Mouse (Mus musculus) embryonic facial prominence, embryonic 12.5 days (tissue): ENCODE results near the gene Tubgcp2. TPM values are rescaled to one million over a fixed set of nuclear protein-coding genes. Genes with fewer than 3 reads are reported as not detected.

Experiments used
- ATAC-seq: fragments of 200-750 bp; cut with Nextera tagmentation; 2 replicates; pipeline ENCODE4 v1.8.0; 2017; ENCODE audit not compliant: insufficient number of reproducible peaks, insufficient read depth, low FRiP score, low TSS enrichment
- H3K27ac ChIP-seq: fragments of 300-500 bp; sonication (generic); 2 replicates; pipeline ENCODE4 v1.5.1; 2016; ENCODE audit warnings: mild to moderate bottlenecking
- H3K27me3 ChIP-seq: fragments of 300-500 bp; sonication (generic); 2 replicates; pipeline ENCODE4 v1.6.1; 2016; ENCODE audit warnings: mild to moderate bottlenecking, moderate library complexity
- H3K36me3 ChIP-seq: fragments of 300-500 bp; sonication (generic); 2 replicates; pipeline ENCODE4 v1.6.1; 2016; ENCODE audit warnings: mild to moderate bottlenecking
- H3K4me1 ChIP-seq: fragments of 300-500 bp; sonication (generic); 2 replicates; pipeline ENCODE4 v1.6.1; 2016
- H3K4me2 ChIP-seq: fragments of 300-500 bp; sonication (generic); replicated peaks from 2 replicates; pipeline ENCODE4 v1.6.1; 2016; ENCODE audit warnings: mild to moderate bottlenecking, moderate library complexity
- H3K4me3 ChIP-seq: fragments of 300-500 bp; sonication (generic); 2 replicates; pipeline ENCODE4 v1.5.1; 2016; ENCODE audit warnings: mild to moderate bottlenecking
- H3K9ac ChIP-seq: fragments of 300-500 bp; sonication (generic); 2 replicates; pipeline ENCODE4 v1.6.1; 2016; ENCODE audit warnings: mild to moderate bottlenecking, moderate library complexity
- H3K9me3 ChIP-seq: fragments of 300-500 bp; sonication (generic); 2 replicates; pipeline ENCODE4 v1.6.1; 2016; ENCODE audit warnings: mild to moderate bottlenecking, moderate library complexity
- WGBS: fragments of 180-500 bp; shearing (Covaris S2); methylation state at CpG from one replicate; pipeline ENCODE4 v1.1.7; 2016; 5-methylcytosine and 5-hydroxymethylcytosine counted together
- microRNA counts: library from miRNA; unstranded; fragments of <30 nt; microRNA quantifications from one replicate; lab custom pipeline; 2017
- microRNA-seq: library from miRNA; unstranded; fragments of <30 nt; microRNA quantifications from one replicate; pipeline ENCODE4, GENCODE M21; 2017
- polyA plus RNA-seq: library from polyadenylated mRNA; unstranded; fragments of >200 nt; fragmentation: Nextera tagmentation; extraction: Ambion mirVana; gene quantifications from 2 replicates; pipeline ENCODE4 v1.2.1, GENCODE M21; 2016

Tubgcp2 gene
- polyA plus RNA-seq, 1 experiment from 2014 or later = 82.9 TPM

GRCm38 (mm10) chr7:139955505-139955904 lies 81.0 kb downstream of the Tubgcp2 start:
- ATAC-seq = no peak
- Histone ChIP-seq H3K4me1 (no peaks in the 10 kb centered on the region), H3K27ac (no peak overlapping the region), H3K36me3 (no peaks in the 10 kb centered on the region), H3K27me3 (peaks cover 7% of the 10 kb centered on the region), H3K9me3 (no peaks in the 10 kb centered on the region), H3K4me3 (no peak overlapping the region), H3K4me2 (no peak overlapping the region), H3K9ac (no peak overlapping the region)
- 83% methylated on average over 4 of the region's 4 CpGs for WGBS

GRCm38 (mm10) chr7:139951991-139952633 lies 84.4 kb downstream of the Tubgcp2 start:
- Histone ChIP-seq H3K27me3 (peaks cover 21% of the 10 kb centered on the region), H3K27ac (no peak overlapping the region)
- 52% methylated on average over 6 of the region's 6 CpGs for WGBS

GRCm38 (mm10) chr7:139951079-139951478 lies 85.4 kb downstream of the Tubgcp2 start:
- Histone ChIP-seq H3K27me3 (peaks cover 31% of the 10 kb centered on the region), H3K9me3 (no peaks in the 10 kb centered on the region), H3K4me1 (no peaks in the 10 kb centered on the region), H3K4me3 (peak overlapping the region; percentile 57), H3K36me3 (no peaks in the 10 kb centered on the region), H3K27ac (no peak overlapping the region), H3K4me2 (peak overlapping the region; percentile 90), H3K9ac (peak overlapping the region; percentile 46)
- ATAC-seq = no peak
- WGBS = 7% methylated on average over 16 of the region's 16 CpGs

More at GRCm38 (mm10) chr7:139951991-139952633, 84.4 kb downstream of the Tubgcp2 start:
- H3K9ac ChIP-seq = no peak overlapping the region
- H3K4me1 ChIP-seq = no peaks in the 10 kb centered on the region
- no peaks in the 10 kb centered on the region for H3K9me3 ChIP-seq
- no peak overlapping the region for H3K4me3 ChIP-seq
- no peaks in the 10 kb centered on the region for H3K36me3 ChIP-seq
- no peak overlapping the region for H3K4me2 ChIP-seq
- no peak for ATAC-seq

GRCm38 (mm10) chr7:139950283-139950971 lies 86.0 kb downstream of the Tubgcp2 start:
- H3K4me3 ChIP-seq = peak overlapping the region; percentile 57
- ATAC-seq = peak; percentile 74
- no peaks in the 10 kb centered on the region for H3K4me1 ChIP-seq
- 1% methylated on average over 33 of the region's 33 CpGs for WGBS
- H3K9ac ChIP-seq = peak overlapping the region; percentile 46
- peak overlapping the region; percentile 90 for H3K4me2 ChIP-seq
- H3K36me3 ChIP-seq = no peaks in the 10 kb centered on the region
- H3K27ac ChIP-seq = no peak overlapping the region
- H3K9me3 ChIP-seq = no peaks in the 10 kb centered on the region
- peaks cover 38% of the 10 kb centered on the region for H3K27me3 ChIP-seq

- WGBS = under 1% methylated on average over 15 of the region's 15 CpGs
- ATAC-seq = 0 out of 2 replicates have a peak, but pooled peaks have one; percentile 71
- Histone ChIP-seq H3K4me1 (no peaks in the 10 kb centered on the region), H3K27me3 (peaks cover 42% of the 10 kb centered on the region), H3K27ac (no peak overlapping the region), H3K4me2 (peak overlapping the region; percentile 90), H3K36me3 (no peaks in the 10 kb centered on the region), H3K4me3 (peak overlapping the region; percentile 57), H3K9me3 (no peaks in the 10 kb centered on the region), H3K9ac (peak overlapping the region; percentile 46; the same call in 1 of the 2 replicates)
Measured at GRCm38 (mm10) chr7:139949893-139950282, 86.6 kb downstream of the Tubgcp2 start.

GRCm38 (mm10) chr7:139946032-139946431 lies 90.4 kb downstream of the Tubgcp2 start:
- Histone ChIP-seq H3K4me2 (no peak overlapping the region), H3K9me3 (no peaks in the 10 kb centered on the region), H3K4me1 (peaks cover 8% of the 10 kb centered on the region; the same call in 1 of the 2 replicates), H3K9ac (no peak overlapping the region), H3K4me3 (no peak overlapping the region), H3K27ac (no peak overlapping the region), H3K36me3 (no peaks in the 10 kb centered on the region), H3K27me3 (peaks cover 80% of the 10 kb centered on the region)
- WGBS = 15% methylated on average over 5 of the region's 5 CpGs
- no peak for ATAC-seq

MicroRNAs within 50 kb of the gene (microRNA counts, 519-probe panel; counts per million panel counts)
- microRNA mmu-miR-202-3p (lab: Ali Mortazavi, UCI) (460 counts per million, percentile 65 among the panel's probes with 10 or more counts), microRNA mmu-miR-202-5p (lab: Ali Mortazavi, UCI) (2,516 counts per million, percentile 69 among the panel's probes with 10 or more counts)

Small RNA genes lying within 50 kb of the gene (microRNA-seq; reads per million reads assigned to microRNA genes)
- gene Mir202 (not detected), gene Mir7062 (1.5 reads per million), gene mmu-mir-7686 (not detected)

Other genes starting within 250 kb of the Tubgcp2 start
- 1.2 and 1.3 TPM in 2 replicates for gene Adgra1, start 202.5 kb downstream of the Tubgcp2 start, polyA plus RNA-seq
- 0.15 and 0.28 TPM in 2 replicates for gene Kndc1, start 142.0 kb downstream of the Tubgcp2 start, polyA plus RNA-seq
- 0.22 TPM in 1 of 2 replicates, not detected in the other for gene Utf1, start 92.9 kb downstream of the Tubgcp2 start, polyA plus RNA-seq
- gene 6430531B16Rik, start 57.9 kb downstream of the Tubgcp2 start, polyA plus RNA-seq = 0.14 and 0.92 TPM in 2 replicates
- 2.3 and 2.8 TPM in 2 replicates for gene Adam8, start 44.1 kb downstream of the Tubgcp2 start, polyA plus RNA-seq
- 37.9 and 39.6 TPM in 2 replicates for gene Zfp511, start 278 bp downstream of the Tubgcp2 start, polyA plus RNA-seq
- gene Msx3, start 12.4 kb upstream of the Tubgcp2 start, polyA plus RNA-seq = 0.47 and 0.59 TPM in 2 replicates
- 2.6 and 2.7 TPM in 2 replicates for gene Caly, start 45.9 kb upstream of the Tubgcp2 start, polyA plus RNA-seq
- gene Prap1, start 56.7 kb upstream of the Tubgcp2 start, polyA plus RNA-seq = not detected in 2 replicates
- 22.0 and 27.1 TPM in 2 replicates for gene Fuom, start 65.8 kb upstream of the Tubgcp2 start, polyA plus RNA-seq
- 19.1 and 20.8 TPM in 2 replicates for gene Paox, start 79.1 kb upstream of the Tubgcp2 start, polyA plus RNA-seq
- 172 and 173 TPM in 2 replicates for gene Echs1, start 79.8 kb upstream of the Tubgcp2 start, polyA plus RNA-seq
- gene Mtg1, start 100.9 kb upstream of the Tubgcp2 start, polyA plus RNA-seq = 26.1 and 30.5 TPM in 2 replicates
- gene Sprn, start 118.2 kb upstream of the Tubgcp2 start, polyA plus RNA-seq = 1.2 TPM in 2 replicates
- gene Olfr522, start 128.1 kb upstream of the Tubgcp2 start, polyA plus RNA-seq = not detected in 2 replicates
- not detected in 2 replicates for gene Olfr523, start 136.5 kb upstream of the Tubgcp2 start, polyA plus RNA-seq
- gene Olfr524, start 169.3 kb upstream of the Tubgcp2 start, polyA plus RNA-seq = not detected in 2 replicates
- gene Cd163l1, start 181.6 kb upstream of the Tubgcp2 start, polyA plus RNA-seq = not detected in 2 replicates
- not detected in 2 replicates for gene 5830411N06Rik, start 210.6 kb upstream of the Tubgcp2 start, polyA plus RNA-seq